Mouse (Mus musculus): ENCODE results near the gene Tgif1.

DNA sequence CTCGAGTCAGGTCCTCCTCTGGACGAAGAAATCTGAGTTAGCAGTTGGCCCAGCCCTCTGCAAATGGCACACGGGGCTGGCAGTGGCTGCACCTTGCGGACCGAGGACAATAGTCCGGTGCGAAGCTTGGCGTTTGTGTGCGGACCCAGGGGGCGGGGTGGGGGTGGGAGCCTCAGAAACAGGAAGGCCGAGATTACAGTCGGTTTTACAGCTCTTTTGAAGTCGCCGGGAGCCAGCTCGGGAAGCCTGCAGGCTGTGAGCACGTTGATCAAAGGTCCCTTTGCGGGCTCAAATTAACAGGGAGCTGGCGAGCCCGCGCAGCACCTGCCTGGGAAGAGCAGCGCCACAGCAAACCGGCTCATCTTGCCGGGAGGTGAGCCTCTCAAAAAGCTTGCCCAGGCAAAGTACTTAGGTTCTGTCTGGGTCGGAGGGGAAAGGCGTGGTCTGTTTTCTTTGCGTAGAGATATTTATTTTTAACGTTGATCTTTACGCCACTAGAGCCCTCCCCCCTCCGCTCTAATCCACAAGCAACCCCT lies 18.8 kb downstream of the Tgif1 start:
- TF ChIP-seq CTCF (IDR thresholded peaks at IDR 0.05; ENCODE audit: borderline replicate concordance, extremely low read depth, insufficient read depth, insufficient read length), result no peak
- no peak for TF ChIP-seq POLR2A (IDR thresholded peaks at IDR 0.05; ENCODE audit: borderline replicate concordance, extremely low read depth, insufficient read depth, insufficient read length, poor library complexity, severe bottlenecking)

Measured in brain, embryonic 14.5 days (tissue).